Mouse (Mus musculus) CH12F3 (cell line): Measurements from ENCODE around the gene Mgat5.

Experiments
- in situ Hi-C: fragments of 300-500 bp; cut with MboI; formaldehyde crosslinking; loops from 2 replicates; pipeline ENCODE4 v1.14.3; 2020; ENCODE audit warnings: low sequenced_read_pairs

Gene Mgat5

GRCm38 (mm10) chr1:127251751-127252150 lies 46.9 kb downstream of the Mgat5 start:
- in situ Hi-C loops: no loop called here

GRCm38 (mm10) chr1:127257005-127257404 lies 52.2 kb downstream of the Mgat5 start:
- in situ Hi-C loops: no loop called here

DNA sequence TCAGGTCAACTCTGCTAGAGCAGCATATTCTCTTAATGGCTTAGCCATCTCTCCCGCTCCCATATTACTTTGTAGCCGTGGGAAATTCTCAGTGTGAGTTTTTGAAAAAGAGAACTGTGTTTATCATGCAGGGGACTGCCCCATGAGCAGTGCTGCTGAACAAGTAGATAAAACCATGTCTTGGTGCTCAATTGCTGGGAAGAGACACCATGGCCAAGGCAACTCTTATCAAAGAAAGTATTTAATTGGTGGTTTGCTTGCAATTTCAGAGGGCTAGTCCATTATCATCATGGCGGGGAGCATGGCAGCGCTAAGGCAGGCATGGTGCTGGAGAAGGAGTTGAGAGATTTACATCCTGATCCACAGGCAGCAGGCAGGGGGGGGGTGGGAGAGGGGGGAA lies 54.9 kb downstream of the Mgat5 start:
- in situ Hi-C loops: no loop called here

GRCm38 (mm10) chr1:127260969-127261368 lies 56.2 kb downstream of the Mgat5 start:
- in situ Hi-C loops: no loop called here

GRCm38 (mm10) chr1:127262170-127262837 lies 57.5 kb downstream of the Mgat5 start:
- in situ Hi-C loops: no loop called here

- in situ Hi-C loops: no loop called here
These were observed 63.2 kb downstream of the Mgat5 start for GRCm38 (mm10) chr1:127267985-127268384.

- in situ Hi-C loops: no loop called here
These were observed 64.5 kb downstream of the Mgat5 start for GRCm38 (mm10) chr1:127269343-127269742.

DNA sequence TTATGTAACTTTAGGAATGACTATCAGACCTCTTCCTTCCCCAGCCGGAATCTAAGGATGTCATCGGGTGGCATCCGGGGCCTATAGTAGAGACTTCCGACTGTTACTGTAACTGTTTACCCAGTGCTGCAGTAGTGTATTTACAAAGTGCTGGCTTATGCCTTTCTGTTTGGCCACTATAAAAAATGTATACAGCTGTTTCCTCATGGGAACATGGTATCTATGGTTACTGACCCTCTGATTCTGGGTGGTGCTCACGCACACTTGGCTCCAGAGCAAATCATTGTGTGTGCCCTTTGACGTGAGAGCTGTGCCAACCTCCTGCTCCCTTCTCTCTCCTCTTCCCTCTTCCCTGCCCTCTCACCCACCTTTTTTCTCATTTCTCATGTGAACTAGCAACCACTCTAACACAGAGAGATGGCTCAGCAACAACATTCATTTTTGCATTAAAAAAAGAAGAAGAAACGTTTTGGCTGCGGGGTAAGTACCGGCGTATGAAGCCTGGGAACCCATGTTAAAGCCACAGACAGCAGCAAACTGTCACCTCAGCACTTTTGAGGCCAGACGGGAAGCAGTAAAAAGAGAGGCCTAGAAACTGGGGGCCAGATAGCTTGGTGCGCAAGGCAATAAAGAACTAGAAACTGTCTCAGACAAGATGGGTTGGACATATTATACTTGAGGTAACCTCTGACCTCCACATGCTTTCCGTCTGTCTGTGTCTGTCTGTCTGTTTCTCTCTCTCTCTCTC lies 65.6 kb downstream of the Mgat5 start:
- in situ Hi-C loops: no loop called here

GRCm38 (mm10) chr1:127271156-127271555 lies 66.3 kb downstream of the Mgat5 start:
- in situ Hi-C loops: no loop called here

GRCm38 (mm10) chr1:127273363-127273762 lies 68.5 kb downstream of the Mgat5 start:
- in situ Hi-C loops: no loop called here

DNA sequence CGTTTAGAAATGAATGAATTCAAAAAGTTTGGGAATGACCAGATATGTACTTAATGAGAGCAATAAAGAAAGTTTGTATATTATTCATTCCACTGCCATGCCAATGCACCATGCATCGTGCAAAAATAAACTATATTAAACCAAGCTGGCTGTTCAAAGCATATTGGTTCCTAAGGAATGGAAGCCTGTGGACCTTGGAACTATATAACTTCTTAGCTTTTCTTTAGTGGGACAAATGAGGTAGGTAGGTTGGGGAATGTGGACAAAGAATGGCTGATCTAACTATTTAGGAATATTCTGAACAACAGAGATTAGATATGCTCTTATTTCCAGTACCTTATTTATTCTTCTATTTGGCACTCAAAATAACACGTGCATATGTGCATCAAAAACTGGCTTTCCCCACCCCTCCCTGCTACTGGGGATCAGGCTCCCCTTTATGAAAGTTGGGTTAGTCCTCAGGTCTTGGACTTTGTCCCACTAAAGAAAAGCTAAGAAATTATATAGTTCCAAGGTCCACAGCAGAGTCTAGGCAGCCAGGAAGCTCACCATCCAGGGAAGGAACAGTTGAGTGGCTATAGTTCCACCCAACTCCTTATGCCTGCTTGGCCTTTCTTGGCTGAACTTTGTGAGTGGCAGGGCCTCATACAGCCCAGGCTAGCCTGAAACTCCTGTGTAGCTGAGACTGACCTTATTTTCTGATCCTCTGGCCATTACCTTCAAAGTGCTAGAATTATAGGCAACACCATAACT lies 70.9 kb downstream of the Mgat5 start:
- in situ Hi-C loops: no loop called here

DNA sequence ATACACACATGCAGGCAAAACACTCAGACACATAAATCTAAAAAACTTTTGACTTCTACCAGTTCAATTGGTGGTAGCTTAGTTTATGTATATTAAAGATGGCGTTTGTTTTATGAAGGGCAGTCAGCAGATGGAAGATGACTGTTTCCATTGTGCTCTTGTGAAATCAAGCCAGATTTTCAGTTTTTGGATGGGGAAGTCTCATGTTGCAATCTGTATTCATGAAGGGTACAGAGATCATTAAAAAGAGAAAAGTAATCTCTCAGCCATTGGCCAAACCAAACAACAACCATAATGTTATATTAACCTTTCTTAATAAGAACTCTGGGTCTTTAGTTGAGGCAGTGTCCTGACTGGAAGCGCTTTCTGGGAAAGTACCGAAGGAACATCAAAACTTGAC lies 73.3 kb downstream of the Mgat5 start:
- in situ Hi-C loops: no loop called here

DNA sequence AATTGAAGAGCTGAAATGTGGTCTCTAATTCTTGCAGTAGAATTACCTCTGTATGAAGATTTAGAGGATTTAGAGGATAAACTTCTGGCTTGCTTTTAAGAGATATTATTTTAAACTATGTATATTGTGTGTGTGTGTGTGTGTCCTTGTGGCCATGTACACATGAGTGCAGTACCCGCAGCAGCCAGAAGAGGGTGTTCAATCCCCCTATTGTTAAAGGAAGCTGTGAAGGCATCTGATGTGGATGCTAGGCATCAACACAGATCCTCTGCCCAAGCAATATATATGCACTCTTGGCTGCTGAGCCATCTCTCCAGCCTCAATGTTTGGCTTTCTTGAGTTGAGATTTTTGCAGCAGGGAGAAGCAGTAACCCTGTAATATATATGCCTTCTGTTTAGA lies 75.4 kb downstream of the Mgat5 start:
- in situ Hi-C loops: no loop called here

- in situ Hi-C loops: no loop called here
These were observed 80.2 kb downstream of the Mgat5 start for GRCm38 (mm10) chr1:127284975-127285374.

DNA sequence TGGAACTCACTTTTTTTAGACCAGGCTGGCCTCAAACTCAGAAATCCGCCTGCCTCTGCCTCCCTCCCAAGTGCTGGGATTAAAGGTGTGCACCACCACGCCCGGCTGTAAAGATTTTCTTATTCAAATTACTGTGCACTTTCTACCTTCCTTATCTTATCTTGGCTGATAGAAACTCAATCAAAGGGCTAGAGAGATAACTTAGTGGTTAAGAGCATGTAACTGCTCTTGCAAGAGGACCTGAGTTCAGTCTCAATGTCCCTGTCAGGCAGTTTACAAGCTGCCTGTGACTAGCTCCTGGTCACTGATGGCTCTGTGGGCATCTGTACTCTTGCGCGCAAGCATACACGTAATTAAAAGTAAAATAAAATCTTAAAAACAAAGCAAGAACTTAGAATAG lies 82.7 kb downstream of the Mgat5 start:
- in situ Hi-C loops: no loop called here

DNA sequence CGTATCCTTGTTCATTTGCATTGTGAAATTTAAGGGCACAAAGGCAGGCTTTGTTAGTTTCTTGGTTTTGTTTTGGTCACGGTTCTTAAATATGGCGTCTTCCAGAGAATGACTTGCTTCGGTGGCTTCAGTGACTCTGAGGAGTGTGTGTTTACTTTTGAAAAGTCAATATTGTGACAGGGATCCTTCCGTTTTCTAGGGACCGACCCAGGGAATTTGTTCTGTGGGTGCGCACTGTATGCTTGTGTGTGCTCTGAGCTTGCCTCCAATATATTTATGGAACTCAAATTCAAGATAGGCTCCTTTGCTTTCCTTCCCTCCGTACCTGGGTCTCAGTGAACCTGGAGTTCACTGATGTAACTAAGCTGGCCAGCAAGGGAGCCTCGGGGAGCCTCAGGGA lies 86.1 kb downstream of the Mgat5 start:
- in situ Hi-C loops: no loop called here

DNA sequence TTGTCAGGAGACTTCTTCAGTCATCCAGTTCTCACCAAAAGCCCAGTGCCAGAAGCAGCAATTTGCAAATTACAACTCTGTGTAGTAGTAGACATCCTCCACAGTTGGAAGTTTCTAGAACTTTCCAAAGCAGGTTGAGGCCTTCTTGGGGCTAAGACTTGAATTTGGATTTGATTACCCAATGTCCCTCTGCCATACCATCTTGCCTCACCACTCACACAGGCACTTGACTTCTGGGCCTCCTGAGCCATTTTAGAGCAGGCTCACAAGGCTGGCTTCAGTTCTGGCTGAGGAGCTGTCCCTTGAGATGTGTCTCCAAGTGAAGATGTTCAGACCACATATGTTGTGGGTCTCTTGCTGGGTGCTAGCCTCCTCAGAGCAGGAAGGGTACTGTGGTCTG lies 86.9 kb downstream of the Mgat5 start:
- in situ Hi-C loops: no loop called here

- in situ Hi-C loops: no loop called here
These were observed 88.5 kb downstream of the Mgat5 start for GRCm38 (mm10) chr1:127293286-127293685.

GRCm38 (mm10) chr1:127296815-127297214 lies 92.0 kb downstream of the Mgat5 start:
- in situ Hi-C loops: no loop called here

DNA sequence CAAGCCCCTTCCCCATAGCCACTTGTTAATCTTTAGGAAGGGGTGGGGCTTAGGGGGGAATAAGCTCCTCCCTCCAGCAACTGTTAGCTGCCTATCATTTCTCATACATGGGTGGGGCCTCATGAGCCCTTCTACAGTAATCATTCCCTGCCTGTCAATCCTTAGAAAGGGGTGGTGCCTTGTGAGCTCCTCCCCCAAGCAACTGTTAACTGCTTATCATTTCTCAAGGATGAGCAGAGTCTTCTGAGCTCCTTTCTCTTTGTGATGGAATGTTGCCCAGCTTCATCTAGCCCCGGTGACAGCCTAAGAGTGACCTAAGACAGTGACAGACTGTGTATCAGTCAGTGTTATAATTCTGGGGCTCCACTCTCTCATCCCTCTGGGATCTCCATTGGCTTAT lies 95.0 kb downstream of the Mgat5 start:
- in situ Hi-C loops: no loop called here

DNA sequence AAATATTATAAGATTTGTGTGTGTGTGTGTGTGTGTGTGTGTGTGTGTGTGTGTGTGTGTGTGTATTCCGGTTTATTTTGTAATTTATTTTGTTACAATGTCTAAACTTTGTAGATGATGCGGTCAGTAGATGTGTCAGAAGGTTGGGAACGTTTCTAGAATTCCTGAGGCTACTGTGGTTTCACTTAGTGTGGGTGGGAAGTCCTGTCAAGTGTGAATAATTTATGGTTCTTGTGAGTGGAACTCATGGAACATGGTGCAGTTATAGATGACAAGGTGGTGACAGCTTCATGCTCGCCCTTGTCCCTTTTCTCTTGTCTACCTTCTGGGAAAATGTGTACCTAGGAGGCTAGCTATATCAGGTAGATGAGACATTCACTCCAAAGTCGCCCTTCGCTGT lies 96.2 kb downstream of the Mgat5 start:
- in situ Hi-C loops: no loop called here

DNA sequence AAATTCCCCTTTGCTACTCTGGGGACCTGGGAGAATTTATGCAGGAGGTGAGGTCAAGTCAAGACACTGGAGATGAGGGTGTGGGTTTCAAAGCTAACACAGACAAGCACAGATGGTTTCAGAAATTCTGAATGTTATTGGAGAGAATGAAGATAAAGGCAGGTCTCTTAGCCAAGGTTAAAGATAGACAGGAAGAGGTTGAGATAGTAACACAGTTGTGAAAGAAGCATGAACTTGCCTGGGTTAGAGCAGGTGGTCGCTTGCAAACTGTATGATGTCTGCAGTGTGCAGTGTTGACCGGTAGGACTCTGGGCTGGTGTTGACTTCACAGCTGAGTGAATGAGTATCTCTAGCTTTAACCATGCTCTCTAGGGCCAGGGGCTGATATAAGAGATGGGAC lies 97.8 kb downstream of the Mgat5 start:
- in situ Hi-C loops: no loop called here
